Mouse (Mus musculus): ENCODE results near the gene Tmem126a.
A peak's percentile ranks its signal among the peaks of the same experiment; 100 is the strongest.

Tmem126a gene

DNA sequence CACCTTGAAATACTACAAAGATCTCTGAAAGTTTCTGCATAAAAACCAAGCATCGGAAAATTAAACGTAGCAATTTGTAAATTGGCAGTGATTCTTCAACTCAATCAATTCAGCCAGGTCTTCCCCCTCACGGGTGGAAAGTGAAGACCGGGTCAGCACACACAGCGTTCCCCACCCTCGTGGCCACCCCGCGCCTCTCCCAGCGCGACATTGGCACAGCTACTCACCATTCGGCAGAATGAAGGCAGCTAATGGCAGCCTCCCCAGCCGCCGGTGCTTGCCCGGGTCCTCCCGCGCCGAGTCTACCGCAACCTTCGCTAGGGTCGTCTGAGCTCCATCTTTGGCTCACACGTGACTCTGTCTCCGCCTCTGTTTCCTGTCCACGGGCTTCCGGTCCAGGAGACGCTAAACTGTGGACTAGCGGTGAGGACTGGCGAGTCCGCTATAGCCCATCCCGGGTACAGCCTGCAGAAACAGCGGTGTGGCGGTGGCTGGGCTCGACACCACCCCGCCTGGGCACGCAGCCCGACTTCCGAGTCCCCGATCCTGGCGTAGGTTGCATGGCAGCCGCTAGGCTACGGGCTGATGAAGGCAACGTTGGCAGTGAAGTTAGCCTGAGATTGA, at the start of gene Tmem126a:
TSS of gene Tmem126a (minus strand) at position 385 of the 624 bp plus-strand sequence.
- peak; percentile 87 for DNase-seq (ENCODE audit: extremely low spot score, low spot score)

DNA sequence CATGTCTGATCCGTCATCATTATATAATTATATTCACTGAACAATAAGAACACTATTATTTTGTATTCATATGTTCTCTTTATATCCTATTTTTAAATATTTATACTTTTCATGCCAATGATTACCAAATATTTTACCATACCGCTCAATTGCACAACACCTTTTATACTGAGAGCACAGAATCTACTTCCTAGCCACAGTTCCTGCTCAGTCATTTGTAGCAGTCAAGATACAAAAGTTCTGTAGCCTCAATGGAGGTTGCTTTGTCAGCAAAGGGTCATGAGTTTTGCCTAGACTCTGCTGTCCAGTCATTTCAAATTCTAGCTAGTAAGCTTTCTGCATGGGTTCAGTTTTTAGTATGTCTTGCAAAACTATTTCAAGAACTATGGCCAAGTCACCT, 25.6 kb upstream of the Tmem126a start:
- no peak for DNase-seq (ENCODE audit: extremely low spot score, low spot score)

DNA sequence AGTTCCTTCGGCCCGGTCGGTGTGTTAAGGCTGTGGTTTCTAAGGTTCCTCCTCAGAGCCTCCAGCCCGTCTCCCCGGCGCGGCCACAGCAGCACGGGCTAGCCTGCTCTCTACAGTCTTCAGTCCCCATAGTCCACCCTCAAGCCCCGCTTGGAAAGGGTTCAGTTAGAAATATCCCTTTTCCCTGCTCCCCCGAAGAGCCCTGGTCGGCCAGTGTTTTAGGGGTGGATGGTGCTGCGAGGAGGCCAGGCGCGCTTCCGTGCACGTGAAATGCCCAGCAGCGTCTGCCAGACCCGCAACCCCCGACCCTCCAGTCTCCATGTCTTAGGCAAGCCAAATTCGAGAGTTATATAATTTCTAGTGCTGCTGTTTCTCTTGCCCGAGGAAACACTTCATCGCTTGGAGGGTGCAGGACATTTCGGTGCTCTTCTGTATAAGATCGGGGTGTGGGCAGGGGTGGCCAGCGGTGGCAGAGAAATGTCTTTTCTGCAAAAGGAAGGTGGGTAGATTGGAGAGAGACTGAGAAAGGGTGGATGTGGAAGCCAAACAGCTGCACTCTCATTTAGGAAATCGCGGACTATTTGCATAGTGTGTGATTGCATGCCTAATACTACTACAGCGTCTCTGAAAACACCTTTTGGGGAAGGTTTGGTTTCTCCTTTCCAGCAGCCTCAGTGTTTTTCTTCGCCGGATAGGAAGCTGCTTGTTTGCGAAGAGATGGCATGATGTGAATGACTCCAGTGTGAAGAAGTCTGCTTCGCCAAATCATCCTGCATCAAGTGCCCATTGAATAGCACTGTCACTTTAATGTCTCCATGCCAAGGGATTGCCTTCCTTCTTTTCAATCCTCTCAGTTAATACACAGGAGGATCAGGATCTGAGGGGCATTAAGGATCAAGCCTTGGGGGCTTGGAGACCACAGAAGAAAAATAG, 19.6 kb upstream of the Tmem126a start, which contains the start of gene Dlg2:
TSS of gene Dlg2 (plus strand) at position 360 of the 933 bp plus-strand sequence.
- no peak for DNase-seq (ENCODE audit: extremely low spot score, low spot score)

DNA sequence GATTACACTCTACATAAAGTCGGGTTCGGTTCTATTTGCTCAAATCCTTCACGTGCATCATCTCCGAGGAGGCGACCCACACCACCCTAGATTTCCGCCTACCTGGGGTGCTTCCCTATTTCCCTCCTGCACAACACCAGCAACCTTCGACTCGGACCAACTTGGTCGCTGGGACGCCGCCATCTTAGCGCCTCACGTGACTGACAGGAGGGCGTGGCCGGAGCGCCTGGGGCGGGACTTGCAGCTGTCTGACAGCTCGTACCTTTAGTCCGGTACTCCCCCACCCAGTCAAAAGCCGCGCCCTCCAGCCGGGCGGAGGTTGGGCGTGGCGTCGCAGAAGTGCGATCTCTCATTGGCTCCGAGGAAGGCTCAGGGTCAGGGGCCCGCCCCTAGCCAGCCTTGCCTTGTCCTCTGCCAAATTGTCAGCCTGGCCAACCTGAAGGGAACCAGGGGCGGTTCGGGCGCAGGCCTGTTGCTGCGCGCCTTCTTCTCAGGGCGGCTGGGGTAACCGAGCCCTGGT, 18.8 kb upstream of the Tmem126a start, which contains the start of gene Tmem126b:
TSS of gene Tmem126b (minus strand) at position 209 of the 520 bp plus-strand sequence.
- peak; percentile 98 for DNase-seq (ENCODE audit: extremely low spot score, low spot score)

DNA sequence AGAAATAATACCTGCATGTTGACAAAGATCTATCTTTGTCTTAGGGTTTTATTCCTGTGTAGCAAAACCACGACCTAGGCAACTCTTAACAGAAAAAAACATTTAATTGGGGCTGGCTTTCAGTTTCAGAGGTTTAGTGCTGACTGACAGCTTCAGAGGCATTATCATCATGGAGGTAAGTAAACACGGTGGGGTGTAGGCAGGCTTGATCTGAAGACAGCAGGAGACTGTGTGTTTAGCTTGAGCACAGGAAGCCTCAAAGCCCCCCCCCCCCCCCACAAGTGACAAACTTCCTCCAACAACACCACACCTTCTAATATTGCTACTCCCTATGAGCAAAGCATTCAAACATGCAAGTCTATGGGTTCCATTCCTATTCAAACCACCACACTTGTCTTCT, 16.5 kb upstream of the Tmem126a start:
- no peak for DNase-seq (ENCODE audit: extremely low spot score, low spot score)

DNA sequence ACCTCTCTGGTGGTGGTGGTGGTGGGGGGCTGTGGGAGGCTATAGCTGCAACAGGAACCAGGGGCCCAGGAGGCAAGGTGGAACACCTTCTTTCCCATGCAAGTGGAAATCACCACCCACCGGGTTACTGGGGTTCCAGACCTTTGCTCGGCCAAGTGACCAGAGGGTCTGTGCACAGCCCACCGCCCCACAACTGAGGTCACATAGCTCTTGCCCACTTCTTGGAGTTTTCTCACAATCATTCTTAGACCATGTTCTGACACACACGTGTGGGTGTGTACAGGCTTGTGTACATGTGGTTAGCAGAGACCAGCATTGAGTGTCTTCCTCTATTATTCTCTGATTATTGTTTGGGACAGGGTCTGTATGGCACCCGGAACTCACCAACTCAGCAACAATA, 4.4 kb upstream of the Tmem126a start:
- no peak for DNase-seq (ENCODE audit: extremely low spot score, low spot score)

DNA sequence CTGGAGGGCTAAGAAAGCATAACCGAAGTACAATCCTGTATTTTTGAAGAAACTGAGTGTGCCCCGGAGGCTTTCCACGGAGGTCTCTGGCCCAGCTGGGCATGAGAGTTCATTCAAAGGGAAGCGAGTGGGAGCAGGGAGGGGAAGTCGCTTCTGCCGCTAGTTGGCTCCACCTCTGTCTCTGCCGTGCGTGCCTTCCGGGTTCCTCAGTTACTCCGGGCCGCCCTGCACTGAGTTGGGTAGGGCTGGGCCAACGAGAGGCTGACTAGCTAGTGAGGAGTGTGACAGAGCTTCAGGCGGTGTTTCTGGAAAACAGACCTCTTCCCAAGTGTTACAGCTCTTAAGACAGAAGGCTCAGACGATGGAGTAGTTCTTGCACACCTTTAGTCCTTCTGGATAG, 3.9 kb upstream of the Tmem126a start:
- peak; percentile 28 for DNase-seq (ENCODE audit: extremely low spot score, low spot score)

DNA sequence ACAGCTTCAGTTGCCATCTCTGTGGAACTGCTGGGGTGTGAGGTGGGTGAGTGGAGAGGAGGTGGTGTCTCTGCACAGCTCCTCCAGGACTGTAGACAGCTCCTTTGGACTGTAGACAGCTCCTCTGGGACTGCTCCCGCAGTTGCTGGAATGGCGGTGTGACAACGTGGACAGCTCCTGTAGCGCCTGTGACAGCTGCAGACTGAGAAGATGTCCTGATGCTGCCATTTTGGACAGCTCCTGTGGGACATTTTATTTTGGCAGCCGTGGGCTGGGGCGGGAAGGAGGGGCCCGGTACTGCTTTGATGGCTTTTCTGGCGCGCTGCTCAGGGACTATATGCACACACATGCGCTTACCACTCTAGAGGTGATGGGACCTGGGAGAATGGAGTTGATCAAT, 3.3 kb upstream of the Tmem126a start:
- DNase-seq (ENCODE audit: extremely low spot score, low spot score): no peak

DNA sequence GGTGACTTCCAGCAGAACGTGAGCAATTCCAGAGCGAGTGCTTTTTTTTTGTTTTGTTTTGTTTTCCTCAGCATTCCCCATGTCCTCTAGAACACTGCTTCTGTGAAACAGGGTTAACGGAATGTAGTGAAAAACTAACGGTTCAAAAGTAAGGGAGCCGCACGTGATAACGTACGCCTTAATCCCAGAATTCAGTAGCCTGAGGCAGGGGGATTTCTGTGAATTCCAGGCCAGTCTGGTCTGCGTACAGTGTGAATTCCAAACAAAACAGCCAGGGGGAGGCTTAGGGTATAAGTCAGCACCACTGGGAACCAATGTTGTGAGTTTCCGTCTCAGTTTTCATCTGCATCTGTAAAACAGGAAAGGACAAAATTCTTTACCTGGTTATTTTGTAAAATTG, 488 bp upstream of the Tmem126a start:
- DNase-seq (ENCODE audit: extremely low spot score, low spot score): no peak

DNA sequence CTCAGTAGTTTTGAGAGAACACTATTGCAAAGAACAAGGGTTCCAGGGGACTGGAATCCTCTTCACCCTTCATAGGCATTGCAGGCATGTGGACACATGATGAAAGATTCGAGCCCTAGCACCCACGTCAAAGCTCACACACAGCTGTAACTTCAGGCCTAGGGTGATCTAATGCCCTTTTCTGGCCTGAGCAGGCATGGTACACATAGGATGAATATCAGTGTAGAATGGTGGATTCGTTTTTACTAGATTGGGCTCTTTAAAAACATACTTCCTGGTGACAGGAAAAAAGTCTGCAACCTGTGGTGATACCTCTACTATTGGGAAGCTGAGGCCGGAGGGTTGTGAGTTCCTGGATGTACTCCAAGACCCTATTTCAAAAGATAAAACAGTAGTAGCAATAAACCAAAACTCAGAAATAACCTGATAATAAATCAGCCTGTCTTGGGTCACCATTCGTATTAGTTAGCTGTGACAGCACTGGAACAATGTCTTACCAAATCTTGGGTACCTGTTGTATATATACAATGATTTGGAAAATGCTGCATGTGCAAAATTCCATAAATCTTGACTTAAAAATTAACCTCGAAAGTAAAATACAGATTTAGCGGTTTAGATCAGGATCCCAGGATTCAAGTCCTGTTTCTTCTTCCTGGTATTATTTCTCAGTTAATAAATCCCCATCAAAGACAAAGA, 732 bp downstream of the Tmem126a start:
- no peak for DNase-seq (ENCODE audit: extremely low spot score, low spot score)

DNA sequence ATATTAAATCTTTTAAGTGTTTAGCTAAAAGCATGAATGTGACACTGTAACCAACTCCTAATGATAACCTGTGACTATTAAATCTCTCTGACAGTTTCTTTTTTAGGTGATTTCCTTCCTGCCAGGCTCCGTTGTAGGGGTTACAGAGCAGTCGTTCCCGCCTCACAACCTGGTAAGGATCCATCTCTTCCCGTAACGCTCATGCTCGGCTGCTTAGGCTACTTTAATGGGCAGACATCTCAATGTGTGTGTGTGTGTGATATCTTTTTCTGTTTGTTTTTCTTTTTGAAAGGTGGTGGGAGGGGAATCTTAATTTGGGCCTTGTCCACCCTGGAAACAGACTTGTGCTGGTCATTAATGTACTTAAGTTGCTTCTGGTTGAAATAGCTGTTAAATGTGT, 12.8 kb downstream of the Tmem126a start:
- peak; percentile 22 for DNase-seq (ENCODE audit: extremely low spot score, low spot score)

DNA sequence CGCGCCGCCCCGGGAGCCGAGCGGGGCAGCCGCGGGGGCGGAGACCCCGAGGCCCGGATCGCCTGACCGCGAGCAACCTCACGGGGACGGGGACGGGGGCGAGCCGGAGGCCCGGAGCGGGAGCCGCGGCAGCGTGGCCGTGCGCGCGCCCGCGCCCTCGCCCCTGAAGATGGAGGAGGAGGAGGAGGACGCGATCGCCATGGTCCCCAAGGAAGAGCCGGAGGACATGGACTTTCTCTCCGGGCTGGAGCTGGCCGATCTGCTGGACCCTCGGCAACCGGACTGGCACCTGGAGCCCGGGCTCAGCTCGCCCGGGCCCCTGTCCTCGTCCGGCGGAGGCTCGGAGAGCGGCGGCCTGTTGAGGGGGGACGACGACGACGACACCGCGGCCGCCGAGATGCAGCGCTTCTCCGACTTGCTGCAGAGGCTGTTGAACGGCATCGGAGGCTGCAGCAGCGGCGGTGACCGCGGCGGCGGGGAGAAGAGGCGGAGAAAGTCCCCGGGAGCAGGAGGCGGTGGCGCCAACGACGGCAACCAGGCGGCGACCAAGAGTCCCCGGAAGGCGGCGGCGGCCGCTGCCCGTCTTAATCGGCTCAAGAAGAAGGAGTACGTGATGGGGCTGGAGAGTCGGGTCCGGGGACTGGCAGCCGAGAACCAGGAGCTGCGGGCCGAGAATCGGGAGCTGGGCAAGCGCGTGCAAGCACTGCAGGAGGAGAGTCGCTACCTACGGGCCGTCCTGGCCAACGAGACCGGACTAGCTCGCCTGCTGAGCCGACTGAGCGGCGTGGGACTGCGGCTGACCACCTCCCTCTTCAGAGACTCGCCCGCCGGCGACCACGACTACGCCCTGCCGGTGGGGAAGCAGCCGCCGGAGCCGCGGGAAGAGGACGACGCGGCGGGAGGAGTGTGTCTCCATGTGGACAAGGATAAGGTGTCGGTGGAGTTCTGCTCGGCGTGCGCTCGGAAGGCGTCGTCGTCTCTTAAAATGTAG, 13.6 kb downstream of the Tmem126a start:
- peak; percentile 81 for DNase-seq (ENCODE audit: extremely low spot score, low spot score)

DNA sequence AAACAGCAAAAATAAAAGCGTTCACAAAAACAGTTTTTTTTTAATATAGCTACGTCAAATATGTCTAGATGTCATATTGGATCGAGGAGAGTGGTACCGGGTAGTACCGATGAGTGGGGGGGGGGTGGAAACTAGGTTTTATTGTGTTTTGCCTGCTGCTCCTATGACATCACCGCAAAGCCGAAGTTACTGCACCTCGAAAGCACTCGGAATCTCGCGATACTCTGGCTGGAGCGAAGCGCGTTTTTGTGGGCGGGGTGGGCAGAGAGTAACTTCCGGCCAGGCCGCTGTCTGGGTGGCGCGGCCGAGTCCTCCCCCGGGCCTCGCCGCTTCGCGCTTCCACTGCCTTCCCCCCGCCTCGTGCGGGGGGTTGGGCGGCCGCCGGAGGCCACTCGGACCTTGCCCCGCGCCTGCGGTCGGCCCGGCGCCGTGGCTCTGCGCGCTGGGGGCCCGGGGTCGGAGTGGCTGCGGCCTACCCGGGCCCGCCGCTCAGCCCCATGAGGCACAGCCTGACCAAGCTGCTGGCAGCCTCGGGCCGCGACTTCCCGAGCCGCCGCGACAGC, 14.4 kb downstream of the Tmem126a start, which contains the start of gene Crebzf:
TSS of gene Crebzf (plus strand) at position 212 of the 563 bp plus-strand sequence.
- DNase-seq (ENCODE audit: extremely low spot score, low spot score): peak; percentile 95

DNA sequence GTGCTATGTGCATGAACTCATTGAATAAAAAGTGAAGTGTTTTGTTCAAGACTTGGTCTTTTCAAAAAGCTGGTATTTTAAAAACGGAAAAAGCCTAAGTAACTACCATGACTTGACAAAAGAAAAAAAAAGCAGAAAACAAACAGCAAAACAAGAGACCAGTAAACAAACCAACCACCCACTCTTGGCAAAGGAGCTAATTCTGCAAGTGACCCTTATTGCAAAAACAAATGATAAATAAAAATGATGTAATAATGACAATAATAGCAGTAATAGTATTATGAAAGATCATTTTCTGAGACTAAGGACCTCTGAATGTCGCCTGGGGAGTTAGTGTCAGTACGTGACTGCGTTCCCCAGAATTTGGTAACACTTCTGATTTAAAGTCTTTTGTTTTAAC, 15.0 kb downstream of the Tmem126a start:
- DNase-seq (ENCODE audit: extremely low spot score, low spot score): no peak

DNA sequence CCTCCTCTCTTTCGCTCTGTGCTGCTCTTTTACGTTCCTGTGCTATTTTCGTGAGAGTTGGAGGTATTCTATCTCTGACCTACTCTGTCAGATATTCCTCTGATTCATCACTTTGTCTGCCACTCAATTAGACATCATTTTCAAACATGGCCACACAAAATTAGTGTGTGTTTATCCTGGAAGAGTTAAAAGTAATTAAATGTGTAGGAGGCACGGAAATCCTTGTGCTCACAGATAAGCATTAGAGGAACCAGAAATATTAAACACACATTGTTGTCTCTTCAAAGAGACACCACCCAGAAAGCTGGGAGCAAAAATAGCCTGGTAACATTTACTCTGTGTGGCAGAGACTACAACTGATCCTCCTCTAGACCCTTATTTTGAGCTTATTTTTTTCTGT, 17.0 kb downstream of the Tmem126a start:
- DNase-seq (ENCODE audit: extremely low spot score, low spot score): no peak

DNA sequence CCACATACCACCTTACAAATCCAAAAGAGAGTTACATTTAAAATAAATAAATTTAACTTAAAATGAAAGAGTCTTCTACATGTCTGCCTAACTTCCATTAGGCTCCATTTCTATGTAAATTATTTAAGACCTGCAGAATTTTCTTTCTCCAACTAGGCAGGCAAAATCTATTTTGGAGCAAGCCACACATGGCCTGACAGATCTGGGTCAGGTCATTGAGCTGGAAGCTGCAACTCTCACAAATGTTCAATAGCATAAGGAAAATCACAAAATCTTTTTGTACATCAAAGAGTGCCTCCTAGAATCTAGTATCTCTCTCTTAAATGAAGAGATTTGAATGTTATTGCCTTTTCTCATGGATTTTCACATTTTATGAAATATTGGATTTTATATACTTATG, 24.8 kb downstream of the Tmem126a start:
- no peak for DNase-seq (ENCODE audit: extremely low spot score, low spot score)

DNA sequence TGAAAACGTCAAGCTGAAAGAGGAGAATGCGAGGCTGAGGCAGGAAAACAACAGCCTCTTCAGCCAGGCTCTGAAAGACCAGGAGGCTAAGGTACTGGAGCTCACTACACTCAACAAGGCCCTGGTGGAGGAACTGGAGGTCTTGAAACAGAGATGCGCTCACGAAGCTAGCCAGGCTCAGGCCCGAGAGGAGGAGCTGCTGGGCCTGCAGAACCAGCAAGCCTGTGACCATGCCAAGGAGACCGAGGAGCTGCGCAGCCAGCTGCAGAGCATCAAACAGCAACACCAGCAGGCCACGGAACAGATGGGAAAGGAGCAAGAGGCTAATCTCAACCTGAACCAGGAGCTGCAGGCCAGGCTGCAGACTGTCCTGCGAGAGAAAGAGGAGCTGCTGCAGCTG, 30.0 kb downstream of the Tmem126a start:
- no peak for DNase-seq (ENCODE audit: extremely low spot score, low spot score)

DNA sequence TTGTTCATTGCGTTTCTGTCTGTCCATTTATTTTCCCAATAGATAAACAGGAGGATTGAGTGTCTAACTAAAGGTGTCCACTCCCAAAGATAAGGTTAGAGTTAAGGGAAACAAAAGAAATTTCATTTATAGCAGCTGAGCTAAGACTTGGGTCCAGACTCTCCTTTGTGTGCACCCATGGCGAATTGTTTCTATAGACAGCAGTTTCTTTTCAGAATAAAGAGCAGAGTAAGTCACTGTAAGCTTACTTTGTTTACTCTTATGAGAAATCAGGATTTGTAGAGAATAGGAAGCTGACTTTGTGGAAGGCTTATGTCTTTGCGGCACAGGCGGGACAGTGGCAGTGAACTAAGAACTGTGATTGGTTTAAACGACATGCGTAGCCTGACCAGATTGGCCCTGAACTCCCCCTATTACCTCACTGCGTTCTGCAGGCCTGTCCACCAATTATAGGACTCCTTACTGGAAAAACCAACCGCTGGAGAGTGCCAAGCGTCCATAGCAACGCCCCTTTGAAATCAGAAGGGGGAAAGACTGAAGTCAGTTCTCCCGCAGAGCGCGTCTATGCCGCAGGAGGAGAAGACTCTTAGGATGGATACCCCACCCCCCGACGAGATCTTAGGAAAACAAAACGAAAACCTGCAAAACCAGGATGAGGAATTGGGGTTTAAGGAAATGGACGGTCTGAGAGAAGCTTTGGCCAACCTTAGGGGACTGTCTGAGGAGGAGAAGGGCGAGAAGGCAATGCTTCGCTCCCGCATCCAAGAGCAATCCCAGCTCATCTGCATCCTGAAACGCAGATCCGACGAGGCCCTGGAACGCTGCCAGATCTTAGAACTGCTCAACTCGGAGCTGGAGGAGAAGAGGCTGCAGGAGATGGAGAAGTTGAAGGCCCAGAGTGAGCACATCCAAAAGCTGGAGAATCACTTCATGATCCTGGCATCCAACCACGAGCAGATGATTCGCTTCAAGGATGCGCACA, 30.7 kb downstream of the Tmem126a start, which contains the start of gene Ccdc89:
TSS of gene Ccdc89 (plus strand) at position 558 of the 982 bp plus-strand sequence.
- peak; percentile 66 for DNase-seq (ENCODE audit: extremely low spot score, low spot score)

DNA sequence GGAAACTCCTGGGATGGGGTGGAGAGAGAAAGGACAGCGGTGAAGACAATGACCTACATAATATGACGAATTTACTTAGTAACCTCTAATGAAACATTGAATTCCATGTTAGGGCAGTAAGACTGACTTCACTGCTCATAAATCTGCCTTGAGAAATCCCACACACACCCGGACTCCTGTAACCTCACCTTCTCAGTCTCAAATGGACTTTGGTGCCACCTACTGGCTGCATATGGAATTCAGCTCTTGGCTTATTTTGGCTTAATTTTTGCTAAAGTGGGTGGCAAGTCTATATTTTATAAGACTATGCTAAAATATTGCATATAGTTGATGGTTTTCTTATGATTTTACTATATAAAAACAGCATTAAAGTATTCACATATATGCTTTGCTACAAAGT, 47.1 kb downstream of the Tmem126a start:
- DNase-seq (ENCODE audit: extremely low spot score, low spot score): peak; percentile 50

Measured in neural tube, embryonic 10.5 days (tissue).